Mouse (Mus musculus) hindbrain, embryonic 12.5 days (tissue): Measurements from ENCODE around the gene Olfr550. TPM values are rescaled to one million over a fixed set of nuclear protein-coding genes. Genes with fewer than 3 reads are reported as not detected.
A peak's percentile ranks its signal among the peaks of the same experiment; 100 is the strongest.

Source experiments
- ATAC-seq: fragments of 200-750 bp; cut with Nextera tagmentation; 2 replicates; pipeline ENCODE4 v1.8.0; 2017; ENCODE audit warnings: moderate TSS enrichment; ENCODE audit not compliant: low FRiP score
- H3K27ac ChIP-seq: fragments of 300-500 bp; sonication (generic); 2 replicates; pipeline ENCODE4 v1.5.1; 2016; ENCODE audit warnings: mild to moderate bottlenecking
- H3K27me3 ChIP-seq: fragments of 300-500 bp; sonication (generic); 2 replicates; pipeline ENCODE4 v1.6.1; 2016; ENCODE audit warnings: mild to moderate bottlenecking
- H3K36me3 ChIP-seq: fragments of 300-500 bp; sonication (generic); 2 replicates; pipeline ENCODE4 v1.6.1; 2016; ENCODE audit warnings: mild to moderate bottlenecking
- H3K4me1 ChIP-seq: fragments of 300-500 bp; sonication (generic); 2 replicates; pipeline ENCODE4 v1.6.1; 2016
- H3K4me2 ChIP-seq: fragments of 300-500 bp; sonication (generic); replicated peaks from 2 replicates; pipeline ENCODE4 v1.6.1; 2016; ENCODE audit warnings: mild to moderate bottlenecking
- H3K4me3 ChIP-seq: fragments of 300-500 bp; sonication (generic); 2 replicates; pipeline ENCODE4 v1.5.1; 2016; ENCODE audit warnings: mild to moderate bottlenecking
- H3K9ac ChIP-seq: fragments of 300-500 bp; sonication (generic); 2 replicates; pipeline ENCODE4 v1.6.1; 2016; ENCODE audit warnings: mild to moderate bottlenecking, moderate library complexity
- H3K9me3 ChIP-seq: fragments of 300-500 bp; sonication (generic); replicated peaks from 2 replicates; pipeline ENCODE4 v1.6.1; 2016; ENCODE audit warnings: mild to moderate bottlenecking
- WGBS: fragments of 180-500 bp; shearing (Covaris S2); methylation state at CpG from one replicate; pipeline ENCODE4 v1.1.7; 2016; 5-methylcytosine and 5-hydroxymethylcytosine counted together
- polyA plus RNA-seq: library from polyadenylated mRNA; unstranded; fragments of >200 nt; fragmentation: Nextera tagmentation; extraction: Ambion mirVana; gene quantifications from 2 replicates; pipeline ENCODE4 v1.2.1, GENCODE M21; 2016

The Olfr550 gene
- polyA plus RNA-seq = not detected in 2 replicates

GRCm38 (mm10) chr7:102571142-102571541 lies at the start of gene Olfr550:
Gene Olfr550, plus strand, starts transcription at chr7:102571442.
- 95% methylated on average over 8 of the region's 8 CpGs for WGBS

GRCm38 (mm10) chr7:102529052-102529451 lies 42.2 kb upstream of the Olfr550 start:
- H3K4me1 ChIP-seq = no peaks in the 10 kb centered on the region
- no peaks in the 10 kb centered on the region for H3K27me3 ChIP-seq
- no peak overlapping the region for H3K4me2 ChIP-seq
- no peaks in the 10 kb centered on the region for H3K9me3 ChIP-seq
- ATAC-seq = no peak
- H3K27ac ChIP-seq = no peak overlapping the region
- no peaks in the 10 kb centered on the region for H3K36me3 ChIP-seq
- no peak overlapping the region for H3K9ac ChIP-seq
- no peak overlapping the region for H3K4me3 ChIP-seq
- 81% methylated on average over 1 of the region's 1 CpGs for WGBS

More at GRCm38 (mm10) chr7:102571142-102571541, at the start of gene Olfr550:
- H3K9ac ChIP-seq = no peak within 1 kb of the TSS
- H3K27ac ChIP-seq = no peak within 1 kb of the TSS
- H3K27me3 ChIP-seq = no peaks in the 10 kb centered on the region
- no peaks in the 10 kb centered on the region for H3K36me3 ChIP-seq
- ATAC-seq = no peak
- H3K4me2 ChIP-seq = no peak within 1 kb of the TSS
- no peak within 1 kb of the TSS for H3K4me3 ChIP-seq
- H3K9me3 ChIP-seq = no peaks in the 10 kb centered on the region
- H3K4me1 ChIP-seq = 0 out of 2 replicates have a peak, but pooled peaks cover 3% of the 10 kb centered on the region

- no peak for ATAC-seq
- no peaks in the 10 kb centered on the region for H3K9me3 ChIP-seq
- no peak within 1 kb of the TSS for H3K9ac ChIP-seq
- WGBS = 84% methylated on average over 1 of the region's 1 CpGs
- no peak within 1 kb of the TSS for H3K4me3 ChIP-seq
- no peaks in the 10 kb centered on the region for H3K4me1 ChIP-seq
- no peak within 1 kb of the TSS for H3K27ac ChIP-seq
- H3K27me3 ChIP-seq = no peaks in the 10 kb centered on the region
- no peak within 1 kb of the TSS for H3K4me2 ChIP-seq
- H3K36me3 ChIP-seq = no peaks in the 10 kb centered on the region
Observed at GRCm38 (mm10) chr7:102534449-102534848, 36.8 kb upstream of the Olfr550 start, which contains the start of gene Olfr547. Gene Olfr547, plus strand, starts transcription at chr7:102534749.

GRCm38 (mm10) chr7:102540596-102540995 lies 30.6 kb upstream of the Olfr550 start, which contains the start of gene Olfr548-ps1:
Gene Olfr548-ps1, plus strand, starts transcription at chr7:102540896.
- Histone ChIP-seq H3K27ac (no peak within 1 kb of the TSS), H3K9me3 (no peaks in the 10 kb centered on the region), H3K4me3 (no peak within 1 kb of the TSS), H3K4me2 (no peak within 1 kb of the TSS), H3K27me3 (no peaks in the 10 kb centered on the region), H3K9ac (no peak within 1 kb of the TSS), H3K4me1 (no peaks in the 10 kb centered on the region), H3K36me3 (no peaks in the 10 kb centered on the region)
- ATAC-seq = no peak
- WGBS = 86% methylated on average over 2 of the region's 2 CpGs

GRCm38 (mm10) chr7:102541251-102541650 lies 30.0 kb upstream of the Olfr550 start:
- no peaks in the 10 kb centered on the region for H3K4me1 ChIP-seq
- no peak overlapping the region for H3K4me3 ChIP-seq
- no peak overlapping the region for H3K4me2 ChIP-seq
- H3K9ac ChIP-seq = no peak overlapping the region
- H3K36me3 ChIP-seq = no peaks in the 10 kb centered on the region
- ATAC-seq = no peak
- 60% methylated on average over 3 of the region's 3 CpGs for WGBS
- H3K9me3 ChIP-seq = no peaks in the 10 kb centered on the region
- no peaks in the 10 kb centered on the region for H3K27me3 ChIP-seq
- H3K27ac ChIP-seq = no peak overlapping the region

- Histone ChIP-seq H3K27ac (no peak within 1 kb of the TSS), H3K9ac (no peak within 1 kb of the TSS), H3K4me1 (no peaks in the 10 kb centered on the region), H3K27me3 (no peaks in the 10 kb centered on the region), H3K36me3 (no peaks in the 10 kb centered on the region), H3K9me3 (no peaks in the 10 kb centered on the region), H3K4me3 (no peak within 1 kb of the TSS), H3K4me2 (no peak within 1 kb of the TSS)
- ATAC-seq = no peak
- 91% methylated on average over 3 of the region's 3 CpGs for WGBS
Observed at GRCm38 (mm10) chr7:102549570-102549969, 21.7 kb upstream of the Olfr550 start, which contains the start of gene Olfr549. Gene Olfr549, plus strand, starts transcription at chr7:102549870.

GRCm38 (mm10) chr7:102553279-102553678 lies 18.0 kb upstream of the Olfr550 start:
- 87% methylated on average over 3 of the region's 3 CpGs for WGBS
- no peaks in the 10 kb centered on the region for H3K9me3 ChIP-seq
- H3K27ac ChIP-seq = no peak overlapping the region
- H3K4me1 ChIP-seq = no peaks in the 10 kb centered on the region
- H3K36me3 ChIP-seq = no peaks in the 10 kb centered on the region
- ATAC-seq = no peak
- H3K4me3 ChIP-seq = no peak overlapping the region
- no peaks in the 10 kb centered on the region for H3K27me3 ChIP-seq
- H3K4me2 ChIP-seq = no peak overlapping the region
- no peak overlapping the region for H3K9ac ChIP-seq

GRCm38 (mm10) chr7:102564999-102565997 lies 5.9 kb upstream of the Olfr550 start, which contains the start of gene Trim21:
Gene Trim21, minus strand, starts transcription at chr7:102565486.
- Histone ChIP-seq H3K4me3 (peak within 1 kb of the TSS; percentile 25), H3K36me3 (no peaks in the 10 kb centered on the region), H3K27me3 (no peaks in the 10 kb centered on the region), H3K9me3 (no peaks in the 10 kb centered on the region), H3K4me2 (peak within 1 kb of the TSS; percentile 42), H3K27ac (no peak within 1 kb of the TSS), H3K4me1 (no peaks in the 10 kb centered on the region), H3K9ac (0 out of 2 replicates have a peak within 1 kb of the TSS, but pooled peaks have one; percentile 28)
- 23% methylated on average over 10 of the region's 10 CpGs for WGBS
- no peak for ATAC-seq

GRCm38 (mm10) chr7:102566219-102566618 lies 5.0 kb upstream of the Olfr550 start:
- no peak overlapping the region for H3K27ac ChIP-seq
- H3K4me3 ChIP-seq = no peak overlapping the region
- ATAC-seq = no peak
- no peaks in the 10 kb centered on the region for H3K36me3 ChIP-seq
- no peaks in the 10 kb centered on the region for H3K9me3 ChIP-seq
- H3K4me2 ChIP-seq = no peak overlapping the region
- H3K9ac ChIP-seq = no peak overlapping the region
- no peaks in the 10 kb centered on the region for H3K27me3 ChIP-seq
- H3K4me1 ChIP-seq = no peaks in the 10 kb centered on the region
- 92% methylated on average over 4 of the region's 4 CpGs for WGBS

GRCm38 (mm10) chr7:102573174-102573830 lies 2.1 kb downstream of the Olfr550 start:
- Histone ChIP-seq H3K9me3 (no peaks in the 10 kb centered on the region), H3K36me3 (no peaks in the 10 kb centered on the region), H3K4me1 (0 out of 2 replicates have a peak, but pooled peaks cover 3% of the 10 kb centered on the region), H3K4me2 (no peak overlapping the region), H3K27ac (no peak overlapping the region), H3K27me3 (no peaks in the 10 kb centered on the region), H3K4me3 (no peak overlapping the region), H3K9ac (no peak overlapping the region)
- 80% methylated on average over 3 of the region's 3 CpGs for WGBS
- ATAC-seq = peak; percentile 40; the same call in 1 of the 2 replicates

GRCm38 (mm10) chr7:102575998-102576397 lies 4.8 kb downstream of the Olfr550 start:
- H3K9ac ChIP-seq = no peak overlapping the region
- no peak overlapping the region for H3K4me2 ChIP-seq
- H3K4me1 ChIP-seq = 0 out of 2 replicates have a peak, but pooled peaks cover 3% of the 10 kb centered on the region
- H3K36me3 ChIP-seq = no peaks in the 10 kb centered on the region
- ATAC-seq = no peak
- H3K4me3 ChIP-seq = no peak overlapping the region
- H3K27me3 ChIP-seq = no peaks in the 10 kb centered on the region
- 78% methylated on average over 6 of the region's 6 CpGs for WGBS
- no peak overlapping the region for H3K27ac ChIP-seq
- no peaks in the 10 kb centered on the region for H3K9me3 ChIP-seq

GRCm38 (mm10) chr7:102591786-102592185 lies 20.5 kb downstream of the Olfr550 start, which contains the start of gene Olfr551:
Gene Olfr551, minus strand, starts transcription at chr7:102591886.
- no peaks in the 10 kb centered on the region for H3K4me1 ChIP-seq
- WGBS = 87% methylated on average over 3 of the region's 3 CpGs
- H3K9ac ChIP-seq = no peak within 1 kb of the TSS
- no peaks in the 10 kb centered on the region for H3K9me3 ChIP-seq
- H3K4me3 ChIP-seq = no peak within 1 kb of the TSS
- no peaks in the 10 kb centered on the region for H3K36me3 ChIP-seq
- no peak within 1 kb of the TSS for H3K27ac ChIP-seq
- H3K4me2 ChIP-seq = no peak within 1 kb of the TSS
- ATAC-seq = no peak
- H3K27me3 ChIP-seq = no peaks in the 10 kb centered on the region
